Mouse (Mus musculus) adrenal gland, postnatal 25 days (tissue): Measurements from ENCODE around the gene Cd5l. TPM values are rescaled to one million over a fixed set of nuclear protein-coding genes. Genes with fewer than 3 reads are reported as not detected.

Source experiments
- DNase-seq: peaks from one replicate; pipeline ENCODE4 v3.0.0; 2021; ENCODE audit warnings: mixed read lengths
- total RNA-seq: library from RNA; stranded (reverse); gene quantifications from 2 replicates; pipeline ENCODE4 v1.2.3, GENCODE M21; 2021

Gene Cd5l
- total RNA-seq, 1 experiment from 2014 or later = 0.30 TPM

- no peak for DNase-seq
Measured at GRCm38 (mm10) chr3:87408171-87408570, 50.5 kb downstream of the Cd5l start.

DNA sequence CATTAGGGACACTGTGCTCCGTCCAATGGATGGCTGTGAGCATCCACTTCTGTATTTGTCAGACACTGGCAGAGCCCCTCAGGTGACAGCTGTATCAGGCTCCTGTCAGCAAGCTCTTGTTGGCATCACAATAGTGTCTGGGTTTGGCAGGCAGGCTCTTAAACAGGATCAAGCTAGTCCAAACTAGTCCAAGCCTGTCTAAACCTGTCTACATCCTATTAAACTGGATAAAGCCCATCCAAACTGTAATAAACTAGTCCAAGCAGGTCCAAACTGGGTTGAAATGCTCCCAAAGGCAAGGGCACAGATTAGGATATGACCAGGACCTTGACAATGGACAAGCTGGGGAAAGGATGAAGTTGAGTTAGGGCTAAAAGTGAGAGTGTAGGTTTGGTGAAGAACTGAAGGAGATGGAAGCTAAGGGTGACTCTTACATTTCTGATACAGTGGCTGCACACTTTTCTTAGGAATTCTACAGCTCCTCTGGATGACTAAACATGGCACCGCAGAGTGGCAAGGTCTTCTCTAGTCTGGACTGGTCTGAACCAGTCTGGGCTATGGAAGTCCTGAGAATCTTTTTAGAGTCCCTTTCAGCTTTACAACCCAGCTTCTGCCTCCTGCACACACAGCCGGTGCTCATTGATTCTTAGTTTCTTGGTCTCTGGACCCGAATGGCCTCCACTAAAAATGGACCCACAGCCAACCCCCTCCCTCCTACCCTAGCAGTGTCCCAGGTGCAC lies 51.7 kb downstream of the Cd5l start:
- DNase-seq = no peak

- no peak for DNase-seq
Measured at GRCm38 (mm10) chr3:87410605-87411004, 52.9 kb downstream of the Cd5l start.

DNA sequence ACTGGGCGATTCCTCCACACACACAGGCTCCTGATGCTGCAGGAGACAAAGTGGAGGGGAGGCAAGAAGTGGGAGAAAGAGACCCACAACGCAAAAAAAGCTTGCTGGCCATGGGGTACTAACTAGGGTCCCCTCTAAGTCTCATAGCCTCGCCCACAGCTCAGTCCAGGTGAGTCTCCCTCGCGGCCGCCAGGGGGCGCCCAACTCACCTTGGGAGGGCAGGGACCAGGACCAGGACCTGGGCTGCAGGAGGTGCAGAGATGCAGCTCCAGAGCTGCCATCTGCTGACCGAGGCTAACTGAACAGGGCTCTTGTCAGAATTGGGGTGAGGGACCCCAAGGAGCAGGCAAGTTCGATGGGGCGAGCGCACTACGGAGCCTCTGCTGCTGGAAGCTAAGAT lies 53.5 kb downstream of the Cd5l start:
- DNase-seq = peak; percentile 67

GRCm38 (mm10) chr3:87420645-87421044 lies 63.0 kb downstream of the Cd5l start:
- DNase-seq = no peak

Other genes with a start within 250 kb of the Cd5l start
- 15.2 and 18.1 TPM in 2 replicates for gene Kirrel, start 183.1 kb upstream of the Cd5l start, total RNA-seq
- gene Fcrls, start 94.1 kb upstream of the Cd5l start, total RNA-seq = 2.4 and 2.8 TPM in 2 replicates
- 0.21 TPM in 1 of 2 replicates, not detected in the other for gene Fcrl1, start 18.5 kb downstream of the Cd5l start, total RNA-seq
- gene Fcrl5, start 77.9 kb downstream of the Cd5l start, total RNA-seq = not detected in 2 replicates
- 18.1 and 21.5 TPM in 2 replicates for gene Etv3, start 167.5 kb downstream of the Cd5l start, total RNA-seq